Mouse (Mus musculus) heart, postnatal 0 days (tissue): ENCODE results near the gene Rhox9. TPM values are rescaled to one million over a fixed set of nuclear protein-coding genes. Genes with fewer than 3 reads are reported as not detected.
"Not testable (repeated sequence)": the region's sequence is repeated elsewhere in the genome, so short reads cannot be mapped to it uniquely, and the experiment has no call there.

Experiments
- ATAC-seq: fragments of 200-750 bp; cut with Nextera tagmentation; 2 replicates; pipeline ENCODE4 v1.8.0; 2017; ENCODE audit warnings: low read depth, moderate number of reproducible peaks, moderate library complexity; ENCODE audit not compliant: insufficient read depth
- DNase-seq: peaks from one replicate; pipeline ENCODE4 v3.0.0-alpha.2; 2016; ENCODE audit warnings: low spot score
- H3K27ac ChIP-seq: fragments of 300-500 bp; sonication (generic); 2 replicates; pipeline ENCODE4 v1.5.1; 2014; ENCODE audit warnings: low read depth, mild to moderate bottlenecking
- H3K27me3 ChIP-seq: fragments of 300-500 bp; sonication (generic); 2 replicates; pipeline ENCODE4 v1.6.1; 2014; ENCODE audit warnings: low read length, mixed read lengths; ENCODE audit not compliant: control insufficient read depth, insufficient read depth
- H3K36me3 ChIP-seq: fragments of 300-500 bp; sonication (generic); replicated peaks from 2 replicates; pipeline ENCODE4 v1.6.1; 2014; ENCODE audit warnings: low read length, mixed read lengths; ENCODE audit not compliant: control insufficient read depth, insufficient read depth
- H3K4me1 ChIP-seq: fragments of 300-500 bp; sonication (generic); 2 replicates; pipeline ENCODE4 v1.6.1; 2014; ENCODE audit warnings: antibody characterized with exemption; ENCODE audit not compliant: control insufficient read depth, insufficient read depth
- H3K4me2 ChIP-seq: fragments of 300-500 bp; sonication (generic); 2 replicates; pipeline ENCODE4 v1.6.1; 2014; ENCODE audit warnings: low read depth, mild to moderate bottlenecking, low read length, moderate library complexity
- H3K4me3 ChIP-seq: fragments of 300-500 bp; sonication (generic); 2 replicates; pipeline ENCODE4 v1.5.1; 2014; ENCODE audit warnings: low read depth, low read length
- H3K9ac ChIP-seq: fragments of 300-500 bp; sonication (generic); replicated peaks from 2 replicates; pipeline ENCODE4 v1.6.1; 2014; ENCODE audit warnings: low read depth, low read length, mixed read lengths
- H3K9me3 ChIP-seq: fragments of 300-500 bp; sonication (generic); replicated peaks from 2 replicates; pipeline ENCODE4 v1.6.1; 2016; ENCODE audit warnings: low read length; ENCODE audit not compliant: control insufficient read depth
- CTCF ChIP-seq: IDR thresholded peaks from 2 replicates; pipeline ENCODE4 v1.5.1; 2016; ENCODE audit warnings: antibody characterized with exemption, control low read depth, low read depth
- EP300 ChIP-seq: IDR thresholded peaks from 2 replicates; pipeline ENCODE4 v1.6.1; 2016; ENCODE audit warnings: antibody characterized with exemption, low read depth
- WGBS: fragments of 180-500 bp; shearing (Covaris S2); extraction: QIAGEN DNeasy Blood & Tissue Kit; methylation state at CpG from one replicate; pipeline ENCODE4 v1.1.7; 2014; 5-methylcytosine and 5-hydroxymethylcytosine counted together
- polyA plus RNA-seq: library from polyadenylated mRNA; unstranded; fragments of >200 nt; fragmentation: Nextera tagmentation; extraction: Ambion mirVana; gene quantifications from 2 replicates; pipeline ENCODE4 v1.2.1, GENCODE M21; 2015
- total RNA-seq: library from RNA; depleted of rRNA; stranded (reverse); fragments of >200 nt; gene quantifications from 2 replicates; pipeline ENCODE4 v1.2.3, GENCODE M21; 2014; ENCODE audit warnings: low replicate concordance; rRNA removed

Gene Rhox9
- total RNA-seq, result not detected in 2 replicates
- not detected in 2 replicates for polyA plus RNA-seq

- H3K9me3 ChIP-seq, H3K4me3 ChIP-seq, H3K27ac ChIP-seq, H3K4me2 ChIP-seq, DNase-seq, H3K9ac ChIP-seq, H3K36me3 ChIP-seq, H3K27me3 ChIP-seq, H3K4me1 ChIP-seq, ATAC-seq: not testable (repeated sequence)
- 88% methylated on average over 8 of the region's 18 CpGs for WGBS
These were observed at the start of gene Rhox9 for GRCm38 (mm10) chrX:37901670-37902069. TSS of gene Rhox9 (minus strand) at chrX:37901770.

DNA sequence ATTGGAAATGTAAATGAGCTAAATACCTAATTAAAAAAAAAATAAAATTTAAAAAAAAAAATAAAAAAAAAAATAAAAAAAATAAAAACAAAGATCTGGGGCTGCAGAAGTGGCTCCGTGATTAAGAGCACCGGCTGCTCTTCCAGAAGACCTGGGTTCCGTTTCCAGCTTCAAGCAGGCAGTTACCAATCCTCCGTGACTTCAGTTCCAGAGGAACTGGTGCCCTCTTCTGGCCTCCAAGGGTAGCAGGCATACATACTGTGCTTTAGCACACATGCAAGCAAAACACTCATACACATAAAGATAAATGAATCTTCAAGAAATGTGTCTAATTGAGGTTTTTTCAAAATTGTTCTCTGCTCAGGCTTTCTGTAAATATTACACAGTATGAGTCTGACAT, 14.7 kb upstream of the Rhox9 start:
- no peaks in the 10 kb centered on the region for H3K27me3 ChIP-seq
- no peaks in the 10 kb centered on the region for H3K36me3 ChIP-seq
- DNase-seq (no peak), ATAC-seq (no peak)
- no peak for TF ChIP-seq EP300
- 0 out of 2 replicates have a peak, but pooled peaks have one; percentile 4 for TF ChIP-seq CTCF
- H3K4me1 ChIP-seq, result no peaks in the 10 kb centered on the region
- H3K4me2 ChIP-seq, result no peak overlapping the region
- WGBS, result 51% methylated on average over 4 of the region's 4 CpGs
- H3K9ac ChIP-seq, result no peak overlapping the region
- H3K4me3 ChIP-seq, result no peak overlapping the region
- H3K9me3 ChIP-seq, result no peaks in the 10 kb centered on the region
- H3K27ac ChIP-seq, result no peak overlapping the region

DNA sequence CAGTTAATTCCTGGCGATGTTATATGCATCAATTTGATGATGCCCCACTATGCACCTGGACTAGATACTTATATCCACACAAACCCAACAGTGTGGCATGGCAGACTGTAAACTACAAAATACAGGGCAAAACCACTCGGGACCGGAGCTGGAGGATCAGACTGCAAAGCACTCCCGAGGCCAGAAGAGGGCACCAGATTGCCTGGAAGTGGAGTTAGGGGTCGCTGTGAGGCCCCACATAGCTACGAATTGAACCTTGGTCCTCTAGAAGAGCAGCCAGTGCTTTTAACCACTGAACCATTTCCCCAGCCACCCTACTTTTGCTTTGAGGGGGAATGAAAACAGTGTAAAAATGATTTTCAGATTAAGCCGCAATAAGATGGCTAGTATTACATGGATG, 7.0 kb upstream of the Rhox9 start:
- Histone ChIP-seq H3K9ac (no peak overlapping the region), H3K4me3 (no peak overlapping the region), H3K27ac (no peak overlapping the region), H3K36me3 (no peaks in the 10 kb centered on the region), H3K4me1 (no peaks in the 10 kb centered on the region), H3K27me3 (no peaks in the 10 kb centered on the region), H3K4me2 (no peak overlapping the region), H3K9me3 (no peaks in the 10 kb centered on the region)
- TF ChIP-seq CTCF (peak; percentile 32), EP300 (no peak)
- DNase-seq, result no peak
- ATAC-seq, result no peak
- WGBS, result 39% methylated on average over 7 of the region's 7 CpGs

GRCm38 (mm10) chrX:37903727-37904126, 2.2 kb upstream of the Rhox9 start:
- 50% methylated on average over 5 of the region's 5 CpGs for whole genome bisulfite sequencing
- DNase-seq, result peak; percentile 8
- TF ChIP-seq EP300, result no peak
- TF ChIP-seq CTCF, result peak; percentile 33

GRCm38 (mm10) chrX:37897132-37897531, 4.4 kb downstream of the Rhox9 start, which contains the start of gene Rhox7b:
TSS of gene Rhox7b (minus strand) at chrX:37897232.
- not testable (repeated sequence) for DNase-seq, ATAC-seq, H3K9me3 ChIP-seq, H3K9ac ChIP-seq, H3K27ac ChIP-seq, H3K36me3 ChIP-seq, H3K4me2 ChIP-seq, H3K4me1 ChIP-seq, H3K4me3 ChIP-seq, H3K27me3 ChIP-seq
- 47% methylated on average over 9 of the region's 9 CpGs for WGBS

More at GRCm38 (mm10) chrX:37903727-37904126, 2.2 kb upstream of the Rhox9 start:
- Histone ChIP-seq H3K27me3 (no peaks in the 10 kb centered on the region), H3K4me1 (no peaks in the 10 kb centered on the region), H3K27ac (no peak overlapping the region), H3K4me3 (no peak overlapping the region), H3K4me2 (no peak overlapping the region), H3K9ac (no peak overlapping the region), H3K36me3 (no peaks in the 10 kb centered on the region), H3K9me3 (no peaks in the 10 kb centered on the region)
- no peak for ATAC-seq

DNA sequence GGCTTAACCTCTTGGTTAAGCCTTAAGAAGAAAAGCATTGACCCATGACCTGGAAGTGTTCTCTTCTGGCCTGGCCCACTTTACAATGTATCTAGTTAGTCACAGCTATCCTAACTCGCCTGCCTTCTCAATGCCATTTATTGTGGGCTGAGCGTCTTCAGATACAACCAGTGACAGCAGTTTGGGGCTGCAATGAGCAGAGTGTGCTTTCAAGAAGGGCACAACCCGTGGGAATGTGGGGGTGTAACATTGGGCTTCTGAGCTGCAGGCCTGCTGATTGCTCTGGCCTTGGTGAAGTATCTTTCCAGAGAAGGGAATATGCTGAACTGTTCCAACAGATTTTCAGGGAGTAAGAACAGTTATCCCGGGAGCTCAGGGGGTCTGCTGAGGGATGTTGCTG, 22.7 kb downstream of the Rhox9 start, which contains the start of gene Rhox8:
Rhox8 (minus strand) TSS at position 101 of the 400 bp plus-strand sequence.
- H3K4me2 ChIP-seq, result no peak within 1 kb of the TSS
- ATAC-seq, result no peak

More for the DNA sequence above, 22.7 kb downstream of the Rhox9 start, which contains the start of gene Rhox8:
- Histone ChIP-seq H3K4me1 (no peaks in the 10 kb centered on the region), H3K36me3 (no peaks in the 10 kb centered on the region), H3K27ac (no peak within 1 kb of the TSS), H3K9me3 (no peaks in the 10 kb centered on the region), H3K27me3 (no peaks in the 10 kb centered on the region), H3K9ac (no peak within 1 kb of the TSS), H3K4me3 (no peak within 1 kb of the TSS)
- WGBS, result 70% methylated on average over 4 of the region's 4 CpGs
- TF ChIP-seq EP300, result no peak
- TF ChIP-seq CTCF, result no peak
- DNase-seq, result no peak
